Mouse (Mus musculus): Measurements from ENCODE around the gene Qtrt1. TPM values are rescaled to one million over a fixed set of nuclear protein-coding genes. Genes with fewer than 3 reads are reported as not detected.

The Qtrt1 gene
- polyA plus RNA-seq, 1 experiment from 2014 or later, result 51.4 TPM

GRCm38 (mm10) chr9:21438219-21438618 lies 26.6 kb downstream of the Qtrt1 start:
- Histone ChIP-seq H3K9me3 (replicated peaks; ENCODE audit: control insufficient read depth, low read length) (no peaks in the 10 kb centered on the region), H3K4me1 (ENCODE audit: control insufficient read depth, insufficient read depth, low read length) (no peaks in the 10 kb centered on the region), H3K27me3 (replicated peaks; ENCODE audit: control insufficient read depth, insufficient read depth, low read length) (no peaks in the 10 kb centered on the region), H3K4me2 (ENCODE audit: low read length) (no peak overlapping the region), H3K9ac (ENCODE audit: low read length) (no peak overlapping the region), H3K4me3 (ENCODE audit: low read depth, low read length) (no peak overlapping the region), H3K36me3 (ENCODE audit: control insufficient read depth, insufficient read depth, low read length) (no peaks in the 10 kb centered on the region), H3K27ac (ENCODE audit: low read depth, low read length) (no peak overlapping the region)
- DNase-seq (ENCODE audit: low spot score), result no peak
- WGBS, result 57% methylated on average over 3 of the region's 3 CpGs
- ATAC-seq, result no peak

- no peak overlapping the region for H3K4me3 ChIP-seq (ENCODE audit: low read depth, low read length)
- H3K27ac ChIP-seq (ENCODE audit: low read depth, low read length), result no peak overlapping the region
- no peaks in the 10 kb centered on the region for H3K4me1 ChIP-seq (ENCODE audit: control insufficient read depth, insufficient read depth, low read length)
- WGBS, result 78% methylated on average over 3 of the region's 3 CpGs
- H3K9me3 ChIP-seq (replicated peaks; ENCODE audit: control insufficient read depth, low read length), result no peaks in the 10 kb centered on the region
- DNase-seq (ENCODE audit: low spot score) (no peak), ATAC-seq (no peak)
- no peaks in the 10 kb centered on the region for H3K27me3 ChIP-seq (replicated peaks; ENCODE audit: control insufficient read depth, insufficient read depth, low read length)
- no peaks in the 10 kb centered on the region for H3K36me3 ChIP-seq (ENCODE audit: control insufficient read depth, insufficient read depth, low read length)
- no peak overlapping the region for H3K9ac ChIP-seq (ENCODE audit: low read length)
- H3K4me2 ChIP-seq (ENCODE audit: low read length), result no peak overlapping the region
Observed at GRCm38 (mm10) chr9:21439456-21439855, 27.8 kb downstream of the Qtrt1 start.

- Histone ChIP-seq H3K27me3 (replicated peaks; ENCODE audit: control insufficient read depth, insufficient read depth, low read length) (no peaks in the 10 kb centered on the region), H3K9ac (ENCODE audit: low read length) (no peak overlapping the region), H3K9me3 (replicated peaks; ENCODE audit: control insufficient read depth, low read length) (no peaks in the 10 kb centered on the region), H3K36me3 (ENCODE audit: control insufficient read depth, insufficient read depth, low read length) (no peaks in the 10 kb centered on the region), H3K4me1 (ENCODE audit: control insufficient read depth, insufficient read depth, low read length) (no peaks in the 10 kb centered on the region), H3K27ac (ENCODE audit: low read depth, low read length) (no peak overlapping the region), H3K4me2 (ENCODE audit: low read length) (no peak overlapping the region), H3K4me3 (ENCODE audit: low read depth, low read length) (no peak overlapping the region)
- WGBS, result 86% methylated on average over 2 of the region's 2 CpGs
- ATAC-seq (no peak), DNase-seq (ENCODE audit: low spot score) (no peak)
Observed at GRCm38 (mm10) chr9:21439914-21440313, 28.3 kb downstream of the Qtrt1 start.

- H3K4me2 ChIP-seq (ENCODE audit: low read length), result no peak overlapping the region
- no peaks in the 10 kb centered on the region for H3K9me3 ChIP-seq (replicated peaks; ENCODE audit: control insufficient read depth, low read length)
- no peaks in the 10 kb centered on the region for H3K36me3 ChIP-seq (ENCODE audit: control insufficient read depth, insufficient read depth, low read length)
- no peaks in the 10 kb centered on the region for H3K4me1 ChIP-seq (ENCODE audit: control insufficient read depth, insufficient read depth, low read length)
- H3K9ac ChIP-seq (ENCODE audit: low read length), result no peak overlapping the region
- DNase-seq (ENCODE audit: low spot score) (no peak), ATAC-seq (no peak)
- H3K27ac ChIP-seq (ENCODE audit: low read depth, low read length), result no peak overlapping the region
- H3K27me3 ChIP-seq (replicated peaks; ENCODE audit: control insufficient read depth, insufficient read depth, low read length), result no peaks in the 10 kb centered on the region
- H3K4me3 ChIP-seq (ENCODE audit: low read depth, low read length), result no peak overlapping the region
Observed at GRCm38 (mm10) chr9:21440387-21440786, 28.8 kb downstream of the Qtrt1 start.

GRCm38 (mm10) chr9:21443853-21444252 lies 32.2 kb downstream of the Qtrt1 start:
- Histone ChIP-seq H3K27ac (ENCODE audit: low read depth, low read length) (no peak overlapping the region), H3K36me3 (ENCODE audit: control insufficient read depth, insufficient read depth, low read length) (no peaks in the 10 kb centered on the region), H3K9ac (ENCODE audit: low read length) (no peak overlapping the region), H3K4me3 (ENCODE audit: low read depth, low read length) (no peak overlapping the region), H3K4me2 (ENCODE audit: low read length) (no peak overlapping the region), H3K27me3 (replicated peaks; ENCODE audit: control insufficient read depth, insufficient read depth, low read length) (no peaks in the 10 kb centered on the region), H3K9me3 (replicated peaks; ENCODE audit: control insufficient read depth, low read length) (no peaks in the 10 kb centered on the region), H3K4me1 (ENCODE audit: control insufficient read depth, insufficient read depth, low read length) (no peaks in the 10 kb centered on the region)
- no peak for DNase-seq (ENCODE audit: low spot score)
- 96% methylated on average over 8 of the region's 8 CpGs for WGBS
- no peak for ATAC-seq

- no peak for DNase-seq (ENCODE audit: low spot score)
- no peak overlapping the region for H3K27ac ChIP-seq (ENCODE audit: low read depth, low read length)
- no peaks in the 10 kb centered on the region for H3K36me3 ChIP-seq (ENCODE audit: control insufficient read depth, insufficient read depth, low read length)
- 97% methylated on average over 4 of the region's 4 CpGs for WGBS
- H3K4me2 ChIP-seq (ENCODE audit: low read length), result no peak overlapping the region
- H3K9me3 ChIP-seq (replicated peaks; ENCODE audit: control insufficient read depth, low read length), result no peaks in the 10 kb centered on the region
- no peaks in the 10 kb centered on the region for H3K4me1 ChIP-seq (ENCODE audit: control insufficient read depth, insufficient read depth, low read length)
- no peak overlapping the region for H3K9ac ChIP-seq (ENCODE audit: low read length)
- H3K27me3 ChIP-seq (replicated peaks; ENCODE audit: control insufficient read depth, insufficient read depth, low read length), result no peaks in the 10 kb centered on the region
- ATAC-seq, result no peak
- no peak overlapping the region for H3K4me3 ChIP-seq (ENCODE audit: low read depth, low read length)
Observed at GRCm38 (mm10) chr9:21444574-21444973, 32.9 kb downstream of the Qtrt1 start.

GRCm38 (mm10) chr9:21445081-21445744 lies 33.6 kb downstream of the Qtrt1 start:
- DNase-seq (ENCODE audit: low spot score) (no peak), ATAC-seq (no peak)
- H3K36me3 ChIP-seq (ENCODE audit: control insufficient read depth, insufficient read depth, low read length), result no peaks in the 10 kb centered on the region
- H3K9ac ChIP-seq (ENCODE audit: low read length), result no peak overlapping the region
- H3K27ac ChIP-seq (ENCODE audit: low read depth, low read length), result no peak overlapping the region
- no peak overlapping the region for H3K4me3 ChIP-seq (ENCODE audit: low read depth, low read length)
- no peaks in the 10 kb centered on the region for H3K27me3 ChIP-seq (replicated peaks; ENCODE audit: control insufficient read depth, insufficient read depth, low read length)
- H3K9me3 ChIP-seq (replicated peaks; ENCODE audit: control insufficient read depth, low read length), result no peaks in the 10 kb centered on the region
- WGBS, result 95% methylated on average over 6 of the region's 6 CpGs
- H3K4me1 ChIP-seq (ENCODE audit: control insufficient read depth, insufficient read depth, low read length), result no peaks in the 10 kb centered on the region
- no peak overlapping the region for H3K4me2 ChIP-seq (ENCODE audit: low read length)

GRCm38 (mm10) chr9:21447778-21448177 lies 36.1 kb downstream of the Qtrt1 start:
- Histone ChIP-seq H3K4me2 (ENCODE audit: low read length) (no peak overlapping the region), H3K9me3 (replicated peaks; ENCODE audit: control insufficient read depth, low read length) (no peaks in the 10 kb centered on the region), H3K9ac (ENCODE audit: low read length) (no peak overlapping the region), H3K36me3 (ENCODE audit: control insufficient read depth, insufficient read depth, low read length) (no peaks in the 10 kb centered on the region), H3K27ac (ENCODE audit: low read depth, low read length) (no peak overlapping the region), H3K27me3 (replicated peaks; ENCODE audit: control insufficient read depth, insufficient read depth, low read length) (no peaks in the 10 kb centered on the region), H3K4me3 (ENCODE audit: low read depth, low read length) (no peak overlapping the region), H3K4me1 (ENCODE audit: control insufficient read depth, insufficient read depth, low read length) (no peaks in the 10 kb centered on the region)
- WGBS, result 97% methylated on average over 2 of the region's 2 CpGs
- no peak for ATAC-seq
- DNase-seq (ENCODE audit: low spot score), result no peak

- Histone ChIP-seq H3K4me1 (ENCODE audit: control insufficient read depth, insufficient read depth, low read length) (no peaks in the 10 kb centered on the region), H3K27ac (ENCODE audit: low read depth, low read length) (no peak overlapping the region), H3K4me2 (ENCODE audit: low read length) (no peak overlapping the region), H3K9ac (ENCODE audit: low read length) (no peak overlapping the region), H3K9me3 (replicated peaks; ENCODE audit: control insufficient read depth, low read length) (no peaks in the 10 kb centered on the region), H3K4me3 (ENCODE audit: low read depth, low read length) (no peak overlapping the region), H3K27me3 (replicated peaks; ENCODE audit: control insufficient read depth, insufficient read depth, low read length) (no peaks in the 10 kb centered on the region), H3K36me3 (ENCODE audit: control insufficient read depth, insufficient read depth, low read length) (no peaks in the 10 kb centered on the region)
- DNase-seq (ENCODE audit: low spot score), result no peak
- ATAC-seq, result no peak
- WGBS, result 95% methylated on average over 2 of the region's 2 CpGs
Observed at GRCm38 (mm10) chr9:21449710-21450109, 38.1 kb downstream of the Qtrt1 start.

Measured in forebrain, embryonic 14.5 days (tissue).